Mouse (Mus musculus) right cerebral cortex, postnatal 36 days (tissue): ENCODE results near the gene A130010J15Rik.

Experiments
- DNase-seq, 2 experiments: peaks; one replicate each; pipeline ENCODE4 v3.0.0; 2022; ENCODE audit warnings: low spot score in 2 of 2, mixed read lengths in 1 of 2

The A130010J15Rik gene

DNA sequence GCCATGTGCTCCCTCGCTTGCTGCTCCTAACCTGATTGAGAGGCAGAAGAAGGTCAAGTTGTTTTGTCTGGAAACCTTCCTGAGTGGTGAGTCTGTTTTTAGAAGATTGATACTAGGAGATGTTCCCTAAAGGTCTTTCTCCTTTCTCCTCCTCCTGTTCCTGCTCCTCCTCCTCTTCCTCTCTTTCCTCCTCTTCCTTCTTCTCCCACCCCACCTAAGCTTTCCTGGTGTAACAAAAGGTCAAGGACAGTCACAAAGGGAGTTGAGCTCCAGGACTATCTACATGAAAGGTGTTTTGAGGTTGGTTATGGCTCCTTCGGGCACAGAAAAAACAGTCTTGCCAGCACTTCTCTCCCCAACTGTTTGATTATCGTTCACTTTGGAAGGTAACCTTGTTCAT, at the start of gene A130010J15Rik:
Gene A130010J15Rik, plus strand, starts transcription at position 301 of the 400 bp plus-strand sequence.
- DNase-seq, result no peak

DNA sequence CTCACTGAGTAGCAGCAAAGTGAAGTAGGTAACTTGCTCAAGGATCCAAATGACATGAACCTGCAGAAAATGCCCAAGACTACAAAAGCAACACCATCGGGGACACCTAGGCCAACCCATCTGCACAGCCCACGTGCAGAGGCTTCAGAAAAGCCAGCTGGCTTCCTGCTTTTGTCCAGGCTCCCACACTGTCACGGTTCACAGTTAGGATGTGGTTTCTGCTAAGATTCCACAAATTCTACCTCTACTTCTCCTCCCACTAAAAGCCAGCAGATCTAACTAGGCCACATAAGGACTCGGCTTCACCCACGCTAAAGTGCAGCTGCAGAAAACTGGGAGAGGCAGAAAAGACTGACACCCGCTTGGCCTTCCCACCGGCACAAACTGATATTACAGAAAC, 45.1 kb upstream of the A130010J15Rik start:
- peak; percentile 27 to 73 for DNase-seq

DNA sequence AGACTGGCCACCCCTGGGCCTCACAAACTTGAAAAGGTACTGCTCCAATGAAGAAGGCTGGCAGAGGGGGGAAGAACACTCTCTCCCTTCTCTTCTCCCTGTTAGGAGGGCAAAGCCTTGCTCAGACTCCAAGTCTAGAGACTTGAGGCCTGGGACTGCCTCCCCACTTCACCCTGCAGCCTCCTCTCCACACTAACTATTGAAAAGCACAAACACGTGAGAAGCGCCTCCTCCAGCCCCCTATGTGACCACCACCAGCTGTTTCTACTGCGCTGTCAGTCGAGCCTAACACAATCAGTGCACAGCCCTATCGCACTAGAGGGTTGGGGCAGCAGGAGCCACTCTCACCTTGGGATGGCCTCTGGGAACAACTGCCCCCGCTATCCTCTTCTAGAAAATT, 44.6 kb upstream of the A130010J15Rik start:
- no peak for DNase-seq

DNA sequence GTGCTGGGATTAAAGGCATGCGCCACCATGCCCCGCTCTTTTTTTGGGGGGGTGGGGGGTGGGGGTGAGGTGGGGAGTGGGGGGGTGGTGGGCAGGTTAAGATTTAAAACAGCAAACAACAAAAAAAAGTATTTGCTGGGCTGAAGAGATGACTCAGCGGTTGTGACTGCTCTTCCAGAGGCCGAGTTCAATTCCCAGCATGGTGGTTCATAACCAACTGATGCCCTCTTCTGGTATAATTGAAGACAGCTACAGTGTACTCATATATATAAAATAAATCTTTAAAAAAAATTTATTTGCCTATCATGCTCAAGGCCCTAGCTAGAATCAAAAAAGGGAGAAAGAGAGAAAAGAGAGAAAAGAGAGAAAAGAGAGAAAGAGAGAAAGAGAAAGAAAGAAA, 42.0 kb upstream of the A130010J15Rik start:
- DNase-seq, result no peak

DNA sequence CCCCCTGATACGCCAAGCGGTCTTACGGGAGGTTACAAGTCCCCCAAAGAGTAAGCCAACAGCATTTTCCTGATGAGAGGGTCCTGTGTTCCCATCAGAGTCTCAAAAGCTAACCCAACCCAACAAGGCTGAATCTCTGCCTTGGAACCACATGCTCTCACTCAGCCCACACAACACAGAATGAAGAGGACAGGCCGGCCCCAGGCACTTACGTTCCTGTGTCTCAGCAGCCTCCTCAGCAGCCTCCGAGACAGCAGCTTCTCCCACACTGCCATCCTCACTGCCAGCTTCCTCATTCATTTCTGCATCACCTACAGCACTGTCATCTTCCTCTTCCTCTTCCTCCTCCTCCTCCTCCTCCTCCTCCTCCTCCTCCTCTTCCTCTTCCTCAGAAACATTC, 39.8 kb upstream of the A130010J15Rik start:
- peak in 1 of 2 experiments; percentile 25 for DNase-seq

DNA sequence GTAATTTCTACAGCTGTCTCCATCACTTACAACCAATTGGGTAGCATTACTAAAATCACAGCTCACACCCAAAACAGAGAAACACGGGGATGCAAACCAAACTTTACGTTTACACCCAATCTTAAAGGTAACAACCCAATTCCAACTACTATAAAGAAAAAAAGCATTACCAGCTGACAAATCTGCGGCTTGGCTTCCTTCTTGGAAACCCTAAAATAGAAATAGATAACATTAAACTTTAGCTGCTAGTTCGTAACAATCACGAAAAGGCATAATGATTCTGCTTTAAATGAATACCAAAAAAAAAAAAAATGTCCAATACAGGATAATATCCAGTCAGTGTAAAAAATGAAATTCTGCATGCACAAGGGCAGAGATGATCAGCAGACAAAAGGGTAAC, 38.5 kb upstream of the A130010J15Rik start:
- DNase-seq, result no peak

DNA sequence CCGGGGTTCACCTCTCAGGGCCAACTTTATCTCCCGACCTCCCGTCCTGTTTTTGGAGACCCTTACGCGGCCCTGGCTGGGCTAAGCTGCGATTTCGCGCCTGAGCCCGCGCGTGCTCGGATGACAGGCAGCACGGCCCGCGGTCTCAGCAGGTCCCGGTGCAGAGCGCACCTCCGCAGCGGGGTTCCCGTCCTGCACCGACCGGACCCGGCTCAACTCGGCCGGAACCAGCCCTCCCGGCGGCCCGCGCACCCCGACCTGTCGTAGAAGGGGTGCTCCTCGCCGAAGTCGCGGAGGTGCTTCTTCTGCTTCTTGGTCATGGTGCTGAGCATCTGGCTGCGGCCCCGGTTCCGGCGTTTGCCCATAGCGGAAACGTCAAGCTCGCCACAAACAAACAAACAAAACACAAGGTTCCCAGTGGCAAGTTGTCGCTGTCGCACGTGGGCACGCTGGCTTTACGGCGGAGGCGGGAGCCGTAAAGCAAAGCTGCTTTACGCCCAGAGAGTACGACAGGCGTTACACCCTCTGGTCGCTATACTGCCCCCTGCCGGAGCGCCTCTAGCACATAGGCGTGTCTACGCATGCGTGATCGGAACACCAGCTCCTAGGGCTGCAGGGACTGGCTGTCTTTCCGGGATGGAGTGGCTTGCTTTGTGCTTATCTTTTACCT, 37.9 kb upstream of the A130010J15Rik start, which contains the start of gene Diexf:
Gene Diexf, minus strand, starts transcription at position 487 of the 670 bp plus-strand sequence.
- peak; percentile 91 to 93 for DNase-seq

DNA sequence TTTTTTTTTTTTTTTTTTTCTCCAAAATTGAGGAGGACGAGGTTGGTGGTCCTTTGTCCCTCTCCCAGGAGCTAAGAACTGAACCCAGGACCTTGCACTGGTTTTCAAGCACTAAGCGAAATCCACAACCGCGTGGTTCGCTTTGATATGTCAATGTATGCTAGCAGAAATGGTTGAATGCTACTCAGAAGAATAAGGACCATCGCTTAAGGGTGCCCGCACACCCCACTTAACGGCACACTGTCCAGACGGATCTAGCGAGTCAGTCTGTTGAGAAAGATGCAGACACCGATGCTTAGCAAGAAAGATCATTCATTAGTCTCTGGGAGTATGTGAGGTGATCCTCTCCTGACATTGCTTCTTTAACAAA, 37.4 kb upstream of the A130010J15Rik start:
- DNase-seq, result no peak

DNA sequence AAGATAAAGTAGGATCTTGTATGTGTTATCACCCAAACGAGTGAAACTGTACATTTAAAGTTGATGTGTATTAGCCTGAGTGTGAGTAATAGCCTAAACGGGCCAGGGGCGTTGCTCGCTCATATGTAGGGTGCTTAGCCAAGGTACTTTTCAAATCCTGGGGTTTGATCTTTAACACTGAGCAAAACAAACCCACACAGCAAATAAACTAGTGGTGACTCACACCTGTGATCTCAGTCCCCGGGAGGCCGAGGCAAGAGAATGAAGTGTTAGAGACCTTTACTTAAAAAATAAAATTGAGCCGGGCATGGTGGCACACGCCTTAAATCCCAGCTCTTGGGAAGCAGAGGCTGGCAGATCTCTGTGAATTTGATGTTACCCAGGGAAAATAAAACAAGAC, 37.0 kb upstream of the A130010J15Rik start:
- no peak for DNase-seq

DNA sequence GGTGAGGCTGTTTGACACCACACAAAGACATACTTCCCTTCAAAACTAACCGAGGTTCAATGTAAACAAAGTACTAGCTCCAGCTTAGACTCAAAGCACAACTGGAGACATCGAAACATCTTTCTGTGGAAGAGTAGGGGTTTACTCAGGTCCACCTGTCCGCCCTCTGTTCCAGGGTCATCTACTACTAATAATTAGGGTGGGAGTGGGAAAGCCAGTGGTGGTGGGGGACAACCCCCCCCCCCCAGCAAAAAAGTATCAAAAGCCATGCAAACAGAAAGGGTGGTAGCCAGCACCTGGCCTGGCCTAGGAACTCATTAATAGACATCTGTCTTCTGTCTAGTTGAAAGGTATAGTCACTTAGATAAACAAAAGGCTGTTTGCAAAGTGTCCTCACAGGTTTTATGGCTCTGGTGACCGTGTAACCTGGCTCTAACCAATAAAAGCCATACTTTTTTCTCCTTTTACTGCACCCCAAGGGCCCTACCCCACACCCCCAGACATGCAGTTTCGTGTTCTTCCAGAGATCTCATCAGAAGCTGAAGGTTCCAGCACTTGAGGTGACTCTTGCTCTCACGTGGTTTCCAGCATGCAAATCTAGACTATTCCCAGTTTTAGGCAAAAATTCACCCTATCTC, 36.4 kb upstream of the A130010J15Rik start:
- no peak for DNase-seq

DNA sequence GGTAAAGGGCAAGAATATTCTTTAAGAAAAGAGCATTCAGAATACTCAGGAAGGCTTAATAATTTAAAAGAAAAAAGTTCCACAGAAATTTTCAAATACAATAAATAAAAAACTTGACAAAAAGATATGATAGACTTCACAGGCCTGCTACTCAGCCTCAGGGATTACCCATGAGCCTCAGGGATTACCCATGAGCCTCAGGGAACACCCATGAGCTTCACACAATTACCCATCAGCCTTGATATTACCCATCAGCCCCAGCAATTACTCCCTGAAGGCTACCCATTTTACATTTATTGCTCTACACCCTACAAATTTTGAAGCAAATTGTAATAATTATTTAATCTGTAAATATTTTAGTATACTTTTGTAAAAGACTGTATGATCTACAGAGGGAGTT, 35.5 kb upstream of the A130010J15Rik start:
- DNase-seq, result no peak

DNA sequence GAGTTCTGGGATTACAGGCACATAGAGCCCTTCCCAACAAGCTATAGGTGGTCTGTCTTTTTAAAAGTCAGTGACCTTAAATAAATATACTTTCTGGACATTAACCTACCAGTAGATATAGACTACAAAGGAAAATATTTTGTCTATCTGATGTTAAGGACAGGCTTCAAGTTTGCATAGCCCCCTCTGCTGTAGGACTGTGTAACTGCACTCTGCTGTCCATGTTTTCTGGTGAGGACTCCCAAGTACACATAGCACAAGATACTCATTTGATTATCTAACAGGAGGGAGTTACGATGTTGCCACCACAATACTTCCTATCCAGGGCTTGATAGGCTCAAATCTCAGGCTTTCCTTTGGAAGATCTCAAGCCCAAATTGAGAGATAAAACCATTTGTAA, 34.1 kb upstream of the A130010J15Rik start:
- DNase-seq, result no peak

DNA sequence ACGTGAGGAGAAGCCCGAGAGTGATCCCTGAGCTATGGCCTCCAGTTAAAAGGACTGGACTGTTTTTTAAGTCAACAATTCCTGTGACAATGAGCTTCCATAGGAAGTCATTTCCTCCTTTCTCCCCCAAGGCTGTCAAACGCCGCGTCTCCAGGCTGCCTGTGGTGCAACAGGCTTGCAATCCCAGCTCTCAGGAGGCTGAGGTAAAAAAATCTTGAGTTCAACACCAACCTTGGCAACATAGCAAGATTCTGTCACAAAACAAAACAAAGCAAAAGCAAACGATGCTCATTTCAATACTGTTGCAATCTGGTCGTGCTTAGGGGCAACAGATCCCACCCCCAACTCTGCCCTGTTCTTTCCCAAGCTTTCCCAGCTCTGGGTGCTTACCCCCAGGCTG, 29.8 kb upstream of the A130010J15Rik start:
- no peak for DNase-seq

DNA sequence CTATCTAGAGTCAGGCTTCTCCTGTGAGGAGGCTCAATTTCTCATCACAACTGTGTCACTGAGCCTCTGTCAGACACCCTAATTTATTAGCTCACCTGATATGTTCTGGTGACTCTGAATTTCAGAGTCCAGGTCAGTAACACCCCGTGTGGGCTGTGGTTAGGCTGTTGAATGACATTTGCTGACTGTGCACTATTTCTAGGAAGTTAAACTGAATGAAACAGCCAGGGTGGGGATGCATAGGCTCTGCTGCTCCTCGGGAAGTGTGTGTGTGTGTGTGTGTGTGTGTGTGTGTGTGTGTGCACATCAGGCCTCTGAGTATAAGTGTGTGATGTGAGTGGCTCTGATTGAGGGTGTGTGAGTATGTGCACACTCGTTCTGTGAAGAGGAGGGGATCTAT, 29.2 kb upstream of the A130010J15Rik start:
- DNase-seq, result no peak

DNA sequence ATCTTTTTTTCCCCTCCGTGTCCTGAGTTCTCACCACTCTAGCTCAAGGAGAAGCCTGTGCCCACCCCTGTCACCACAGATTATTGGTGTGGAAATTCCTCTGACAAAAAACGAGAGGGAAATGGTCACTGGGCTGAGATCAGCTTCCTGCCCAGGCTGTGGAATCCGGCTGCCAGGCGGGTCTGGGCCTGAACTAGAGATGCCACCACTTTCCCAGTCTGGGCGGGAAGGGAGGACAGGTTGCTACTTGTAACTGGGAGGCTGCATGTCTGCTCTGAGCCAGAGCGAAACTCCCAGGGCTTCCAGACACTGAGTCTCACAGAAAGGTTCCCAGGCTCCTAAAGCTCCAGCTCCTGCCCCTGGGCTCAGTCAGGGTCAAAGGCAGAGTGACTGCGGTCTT, 26.7 kb upstream of the A130010J15Rik start:
- DNase-seq, result no peak

DNA sequence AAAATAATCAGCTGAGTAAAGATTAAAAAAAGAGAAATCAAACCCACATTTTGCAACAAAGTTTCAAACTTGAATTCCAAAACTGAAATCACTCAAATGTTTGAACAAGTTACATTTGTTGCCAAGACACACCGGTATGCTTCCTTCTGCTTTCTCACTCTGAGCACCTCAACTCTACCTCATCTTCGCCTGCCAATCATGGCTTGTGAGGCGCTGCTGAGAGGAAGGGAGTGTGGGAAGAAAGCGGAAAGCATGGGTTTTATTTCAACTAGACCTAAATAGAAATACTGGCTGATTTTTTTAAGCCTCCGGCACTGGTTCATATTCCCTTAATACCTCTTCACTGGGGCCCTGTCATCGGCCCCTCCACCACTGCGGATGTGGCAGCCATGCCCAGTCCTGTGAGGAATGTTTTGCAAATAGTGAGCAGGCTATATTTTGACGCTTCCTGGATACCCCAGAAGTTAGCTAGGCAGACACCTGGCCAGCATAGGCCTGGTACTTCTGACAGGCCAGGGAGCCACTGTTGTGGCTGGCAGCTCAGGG, 25.3 kb upstream of the A130010J15Rik start:
- no peak for DNase-seq

DNA sequence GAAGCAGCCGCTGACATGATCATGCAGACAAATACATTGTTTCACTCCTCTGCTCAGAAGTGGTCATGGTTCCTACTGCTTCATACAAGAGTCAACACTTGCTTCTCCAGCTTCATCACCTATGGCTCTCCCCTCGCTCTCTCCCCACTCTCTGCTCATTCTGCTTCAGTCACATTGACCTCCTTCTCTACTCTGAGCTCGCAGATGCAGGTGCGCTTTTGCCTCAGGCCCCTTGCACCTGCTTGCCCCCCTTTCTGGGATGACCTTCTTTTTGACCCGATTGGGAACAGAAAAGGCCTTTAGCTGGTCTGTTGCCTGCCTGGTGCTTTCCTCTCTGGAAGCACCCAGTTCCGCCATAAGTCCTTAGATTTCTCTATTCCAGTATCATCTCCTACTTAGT, 23.3 kb upstream of the A130010J15Rik start:
- DNase-seq, result no peak

DNA sequence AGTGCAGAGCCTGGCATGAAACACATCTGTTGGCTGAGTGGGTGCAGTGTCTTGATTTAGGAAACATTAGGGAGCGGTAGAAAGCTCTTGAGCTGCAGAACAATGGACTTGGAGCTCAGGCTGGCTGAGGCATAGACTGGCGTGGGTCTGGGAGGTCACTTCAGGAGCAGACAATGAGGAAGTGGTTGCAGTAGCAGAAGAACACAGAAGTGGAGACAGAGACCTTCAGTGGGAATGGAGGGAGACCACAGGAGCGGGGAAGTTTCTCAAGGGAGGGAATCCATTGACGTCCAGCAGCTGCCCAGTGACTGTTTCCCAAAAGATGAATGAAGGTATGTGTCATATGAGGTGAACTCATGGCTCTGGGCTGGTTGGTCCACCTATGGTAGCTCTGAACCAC, 22.7 kb upstream of the A130010J15Rik start:
- no peak for DNase-seq

DNA sequence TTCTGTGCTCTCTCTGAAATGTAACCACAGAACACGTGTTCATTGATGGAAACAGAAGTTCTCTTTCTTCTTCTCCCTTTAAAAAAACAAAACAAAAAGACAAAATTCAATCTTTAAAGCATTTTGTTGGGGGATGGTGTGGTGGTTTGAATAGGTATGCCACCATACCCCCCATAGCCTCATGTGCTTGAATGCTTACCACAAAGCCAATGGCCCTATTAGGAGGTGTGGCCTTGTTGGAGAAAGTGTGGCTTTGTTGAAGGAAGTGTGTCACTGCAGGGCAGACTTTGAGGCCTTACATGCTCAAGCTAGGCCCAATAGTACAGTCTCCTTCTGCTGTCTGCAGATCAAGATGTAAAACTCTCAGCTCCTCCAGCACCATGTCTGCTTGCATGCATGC, 21.4 kb upstream of the A130010J15Rik start:
- no peak for DNase-seq

DNA sequence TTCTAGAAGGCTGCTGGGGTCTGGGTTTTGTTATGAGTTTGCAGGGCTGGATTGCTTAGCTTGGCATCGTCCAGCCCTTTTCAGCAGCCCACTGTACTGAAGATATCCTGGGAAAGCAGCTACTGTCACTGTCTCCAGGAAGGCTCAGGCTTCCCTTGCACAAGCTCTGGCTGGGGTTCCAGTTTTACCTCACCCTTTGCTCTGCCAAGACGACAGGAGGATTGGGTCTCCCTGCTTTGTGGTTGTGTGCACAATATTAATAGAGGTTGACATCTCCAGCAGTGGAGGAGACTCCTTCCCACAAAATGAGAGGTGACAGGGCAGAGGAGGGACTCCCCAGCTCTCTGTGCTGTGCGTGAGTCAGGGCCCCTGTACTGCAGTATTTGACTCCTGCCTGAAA, 18.6 kb upstream of the A130010J15Rik start:
- no peak for DNase-seq

DNA sequence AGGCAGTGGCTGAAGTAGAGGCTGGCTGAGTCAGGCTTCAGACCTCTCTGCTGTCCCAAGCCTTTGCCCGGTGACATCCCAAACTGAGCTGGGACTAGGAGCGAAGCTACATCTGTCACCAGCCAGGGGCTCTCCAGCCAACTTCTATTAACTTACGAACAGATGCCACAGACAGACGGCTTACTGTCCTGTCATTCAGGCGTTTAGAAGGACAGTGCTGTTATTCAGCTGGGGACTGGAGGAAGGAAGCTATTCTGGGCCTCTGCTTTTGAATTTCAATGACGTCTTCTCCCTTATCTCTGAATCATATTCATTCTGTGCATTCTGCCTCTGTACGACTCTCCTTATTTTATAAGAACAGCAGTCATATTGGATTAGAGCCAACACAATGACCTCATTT, 16.7 kb upstream of the A130010J15Rik start:
- no peak for DNase-seq

DNA sequence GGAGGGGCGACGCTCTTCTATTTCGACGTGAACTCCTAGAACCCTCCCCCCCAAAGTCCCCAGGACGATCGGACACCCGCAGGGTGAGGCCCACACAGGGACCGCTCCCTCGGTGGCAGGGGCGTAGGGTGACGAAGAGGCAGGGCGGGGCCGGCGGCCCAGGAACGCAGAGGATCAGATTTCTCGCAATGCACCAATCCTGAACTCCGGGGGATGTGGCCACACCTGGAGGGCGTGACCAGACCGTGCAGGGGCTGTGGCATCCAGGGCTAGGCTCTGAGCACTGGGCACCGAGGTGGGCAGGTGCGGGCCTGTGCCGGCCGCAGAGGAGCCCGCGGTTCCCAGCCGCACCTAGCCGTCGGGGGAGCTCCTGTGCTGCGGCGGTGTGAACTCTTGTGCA, 15.0 kb upstream of the A130010J15Rik start, which contains the start of gene Irf6:
Gene Irf6, plus strand, starts transcription at position 240 of the 400 bp plus-strand sequence.
- no peak for DNase-seq

DNA sequence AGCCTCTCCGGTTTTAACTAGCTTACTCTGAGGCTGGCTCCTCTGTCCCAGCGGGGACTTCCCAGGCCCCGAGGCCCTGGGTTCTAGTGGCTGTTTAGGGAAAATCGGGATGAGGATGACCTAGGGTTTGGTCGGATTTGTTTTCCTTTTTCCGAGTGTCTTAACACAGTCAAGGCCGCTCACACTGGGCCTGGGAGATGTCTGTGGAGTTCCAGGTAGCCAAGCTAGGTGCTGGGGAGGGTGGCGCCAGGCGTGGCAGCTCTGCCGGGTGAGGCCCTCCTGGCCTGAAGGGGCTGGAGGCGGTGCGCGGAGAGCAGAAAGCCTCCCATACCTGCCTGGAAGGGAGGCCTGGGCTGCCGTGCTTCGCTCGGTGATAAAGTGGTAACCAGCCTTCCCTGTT, 14.3 kb upstream of the A130010J15Rik start:
- no peak for DNase-seq
